Mouse (Mus musculus) mature B cell (primary cell): ENCODE data around the gene Vmn1r119.
"Not testable (repeated sequence)": the region's sequence is repeated elsewhere in the genome, so short reads cannot be mapped to it uniquely, and the experiment has no call there.

Experiments used
- in situ Hi-C: fragments of 300-500 bp; cut with MboI; formaldehyde crosslinking; loops from 2 replicates; pipeline ENCODE4 v1.14.3; 2019

Vmn1r119 gene

GRCm38 (mm10) chr7:21012355-21012754 is at the start of gene Vmn1r119:
Vmn1r119 (minus strand) TSS chr7:21012455.
- in situ Hi-C loops = not testable (repeated sequence)

GRCm38 (mm10) chr7:21053684-21054083 is 41.4 kb upstream of the Vmn1r119 start, which contains the start of gene Vmn1r120:
Vmn1r120 (minus strand) TSS chr7:21053784.
- in situ Hi-C loops = not testable (repeated sequence)
